Mouse (Mus musculus): ENCODE measurements around the gene Arhgef25. TPM values are rescaled to one million over a fixed set of nuclear protein-coding genes. Genes with fewer than 3 reads are reported as not detected.

Gene Arhgef25
- polyA plus RNA-seq, 1 experiment from 2014 or later = 30.1 TPM

DNA sequence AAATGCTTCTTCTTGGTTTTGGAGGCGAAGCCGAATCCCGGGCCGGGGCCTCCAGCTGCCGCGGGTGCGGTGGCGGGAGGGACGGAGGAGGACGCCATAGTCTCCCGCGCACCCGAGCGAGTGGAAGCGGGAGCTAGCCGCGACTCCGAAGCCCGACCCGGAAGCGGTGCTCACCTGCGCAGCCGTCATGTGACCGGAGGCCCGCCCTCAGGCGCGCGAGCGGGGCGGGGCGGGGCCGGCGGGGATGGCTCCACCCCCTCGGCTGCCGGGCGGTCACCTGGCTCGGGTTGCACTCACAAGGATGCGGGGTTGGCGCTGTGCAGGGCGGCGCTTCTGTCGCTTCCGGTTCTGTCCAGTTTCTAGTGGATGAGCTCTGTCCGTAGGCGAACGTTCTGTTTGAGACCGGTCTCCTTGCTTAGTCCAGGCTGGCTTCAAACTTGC lies 21.6 kb upstream of the Arhgef25 start, which contains the start of gene Pip4k2c:
Gene Pip4k2c, minus strand, starts transcription at position 172 of the 441 bp plus-strand sequence.
- Histone ChIP-seq H3K9ac (ENCODE audit: low read depth, low read length) (peak within 1 kb of the TSS; percentile 72), H3K4me1 (replicated peaks; ENCODE audit: control insufficient read depth, insufficient read depth, low read length) (0 out of 2 replicates have a peak, but pooled peaks cover 3% of the 10 kb centered on the region), H3K9me3 (ENCODE audit: control insufficient read depth, low read length) (no peaks in the 10 kb centered on the region), H3K36me3 (ENCODE audit: control insufficient read depth, insufficient read depth, low read length) (no peaks in the 10 kb centered on the region), H3K4me3 (ENCODE audit: low read depth, low read length) (peak within 1 kb of the TSS; percentile 87), H3K4me2 (replicated peaks; ENCODE audit: low read depth, low read length) (peak within 1 kb of the TSS; percentile 92), H3K27ac (ENCODE audit: low read depth, low read length) (peak within 1 kb of the TSS; percentile 30; the same call in 1 of the 2 replicates), H3K27me3 (ENCODE audit: control insufficient read depth, insufficient read depth, low read length) (no peaks in the 10 kb centered on the region)
- ATAC-seq (ENCODE audit: low FRiP score) (peak; percentile 96), DNase-seq (ENCODE audit: low spot score) (peak; percentile 88)
- under 1% methylated on average over 40 of the region's 47 CpGs for WGBS

DNA sequence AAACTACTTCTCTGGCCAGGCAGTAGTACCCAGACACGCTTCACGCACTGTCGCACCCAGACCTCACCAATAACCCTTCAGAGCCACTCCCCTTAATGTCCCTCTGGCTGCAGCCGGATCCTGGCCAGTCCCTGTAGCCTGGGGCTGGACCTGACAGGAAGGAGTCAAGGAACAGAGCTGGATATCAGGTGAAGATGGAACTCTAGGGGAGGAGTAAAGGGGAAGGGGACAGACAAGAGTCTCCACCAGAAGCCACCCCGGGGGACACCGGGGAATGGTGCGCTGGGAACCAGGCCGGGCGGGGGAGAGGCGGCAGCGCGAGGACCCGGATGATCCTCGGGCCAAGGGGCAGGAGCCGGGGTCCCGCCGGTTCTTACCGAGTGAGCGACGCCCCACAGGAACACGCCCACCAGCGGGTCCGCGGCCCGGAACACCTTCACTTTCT lies 21.1 kb upstream of the Arhgef25 start:
- H3K27ac ChIP-seq (ENCODE audit: low read depth, low read length) = peak overlapping the region; percentile 30; the same call in 1 of the 2 replicates
- H3K4me3 ChIP-seq (ENCODE audit: low read depth, low read length) = peak overlapping the region; percentile 87
- peak overlapping the region; percentile 72 for H3K9ac ChIP-seq (ENCODE audit: low read depth, low read length)
- ATAC-seq (ENCODE audit: low FRiP score) = peak; percentile 75
- DNase-seq (ENCODE audit: low spot score) = peak; percentile 66
- 0 out of 2 replicates have a peak, but pooled peaks cover 3% of the 10 kb centered on the region for H3K4me1 ChIP-seq (replicated peaks; ENCODE audit: control insufficient read depth, insufficient read depth, low read length)
- H3K27me3 ChIP-seq (ENCODE audit: control insufficient read depth, insufficient read depth, low read length) = no peaks in the 10 kb centered on the region
- peak overlapping the region; percentile 92 for H3K4me2 ChIP-seq (replicated peaks; ENCODE audit: low read depth, low read length)
- H3K36me3 ChIP-seq (ENCODE audit: control insufficient read depth, insufficient read depth, low read length) = no peaks in the 10 kb centered on the region
- WGBS = under 1% methylated on average over 20 of the region's 25 CpGs
- no peaks in the 10 kb centered on the region for H3K9me3 ChIP-seq (ENCODE audit: control insufficient read depth, low read length)

GRCm38 (mm10) chr10:127209928-127210570 lies 20.2 kb upstream of the Arhgef25 start:
- WGBS = 89% methylated on average over 13 of the region's 13 CpGs
- DNase-seq (ENCODE audit: low spot score) = no peak
- Histone ChIP-seq H3K36me3 (ENCODE audit: control insufficient read depth, insufficient read depth, low read length) (0 out of 2 replicates have a peak, but pooled peaks cover 4% of the 10 kb centered on the region), H3K4me2 (replicated peaks; ENCODE audit: low read depth, low read length) (no peak overlapping the region), H3K27me3 (ENCODE audit: control insufficient read depth, insufficient read depth, low read length) (no peaks in the 10 kb centered on the region), H3K9me3 (ENCODE audit: control insufficient read depth, low read length) (no peaks in the 10 kb centered on the region), H3K4me3 (ENCODE audit: low read depth, low read length) (no peak overlapping the region), H3K9ac (ENCODE audit: low read depth, low read length) (no peak overlapping the region), H3K4me1 (replicated peaks; ENCODE audit: control insufficient read depth, insufficient read depth, low read length) (0 out of 2 replicates have a peak, but pooled peaks cover 3% of the 10 kb centered on the region), H3K27ac (ENCODE audit: low read depth, low read length) (no peak overlapping the region)
- no peak for ATAC-seq (ENCODE audit: low FRiP score)

- 89% methylated on average over 4 of the region's 4 CpGs for WGBS
- no peak overlapping the region for H3K9ac ChIP-seq (ENCODE audit: low read depth, low read length)
These were observed 19.0 kb upstream of the Arhgef25 start for GRCm38 (mm10) chr10:127208921-127209320.

GRCm38 (mm10) chr10:127205373-127205772 lies 15.5 kb upstream of the Arhgef25 start:
- Histone ChIP-seq H3K4me2 (replicated peaks; ENCODE audit: low read depth, low read length) (no peak overlapping the region), H3K4me3 (ENCODE audit: low read depth, low read length) (no peak overlapping the region), H3K9ac (ENCODE audit: low read depth, low read length) (no peak overlapping the region), H3K9me3 (ENCODE audit: control insufficient read depth, low read length) (no peaks in the 10 kb centered on the region), H3K27me3 (ENCODE audit: control insufficient read depth, insufficient read depth, low read length) (no peaks in the 10 kb centered on the region), H3K36me3 (ENCODE audit: control insufficient read depth, insufficient read depth, low read length) (0 out of 2 replicates have a peak, but pooled peaks cover 4% of the 10 kb centered on the region), H3K4me1 (replicated peaks; ENCODE audit: control insufficient read depth, insufficient read depth, low read length) (no peaks in the 10 kb centered on the region), H3K27ac (ENCODE audit: low read depth, low read length) (no peak overlapping the region)
- ATAC-seq (ENCODE audit: low FRiP score) (no peak), DNase-seq (ENCODE audit: low spot score) (no peak)
- WGBS = 89% methylated on average over 10 of the region's 10 CpGs

More at GRCm38 (mm10) chr10:127208921-127209320, 19.0 kb upstream of the Arhgef25 start:
- Histone ChIP-seq H3K4me1 (replicated peaks; ENCODE audit: control insufficient read depth, insufficient read depth, low read length) (0 out of 2 replicates have a peak, but pooled peaks cover 3% of the 10 kb centered on the region), H3K4me2 (replicated peaks; ENCODE audit: low read depth, low read length) (no peak overlapping the region), H3K4me3 (ENCODE audit: low read depth, low read length) (no peak overlapping the region), H3K36me3 (ENCODE audit: control insufficient read depth, insufficient read depth, low read length) (0 out of 2 replicates have a peak, but pooled peaks cover 4% of the 10 kb centered on the region), H3K27me3 (ENCODE audit: control insufficient read depth, insufficient read depth, low read length) (no peaks in the 10 kb centered on the region), H3K27ac (ENCODE audit: low read depth, low read length) (no peak overlapping the region), H3K9me3 (ENCODE audit: control insufficient read depth, low read length) (no peaks in the 10 kb centered on the region)
- ATAC-seq (ENCODE audit: low FRiP score) (no peak), DNase-seq (ENCODE audit: low spot score) (no peak)

DNA sequence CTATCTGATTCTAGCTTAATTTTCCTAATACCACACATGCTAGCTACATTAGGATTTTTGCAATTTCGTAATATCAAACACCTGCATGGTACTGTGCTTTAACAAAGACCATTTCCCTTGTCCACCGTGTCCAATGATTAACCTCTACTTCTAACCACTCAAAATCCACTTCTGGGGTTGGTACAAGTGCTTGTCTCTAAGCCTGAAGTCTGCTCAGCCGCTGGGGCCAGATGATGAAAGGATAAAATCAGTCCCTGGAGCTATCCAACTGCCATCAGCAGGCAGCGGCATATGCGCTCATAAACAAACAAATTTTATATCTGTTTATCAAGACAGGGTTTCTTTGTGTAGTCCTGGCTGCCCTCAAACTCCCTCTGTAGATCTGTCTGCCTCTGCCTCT lies 14.7 kb upstream of the Arhgef25 start:
- 94% methylated on average over 5 of the region's 5 CpGs for WGBS
- no peak overlapping the region for H3K4me2 ChIP-seq (replicated peaks; ENCODE audit: low read depth, low read length)

GRCm38 (mm10) chr10:127203106-127203505 lies 13.2 kb upstream of the Arhgef25 start:
- no peak for ATAC-seq (ENCODE audit: low FRiP score)
- H3K4me3 ChIP-seq (ENCODE audit: low read depth, low read length) = no peak overlapping the region
- DNase-seq (ENCODE audit: low spot score) = no peak

More for the DNA sequence above, 14.7 kb upstream of the Arhgef25 start:
- DNase-seq (ENCODE audit: low spot score) (no peak), ATAC-seq (ENCODE audit: low FRiP score) (no peak)
- Histone ChIP-seq H3K4me1 (replicated peaks; ENCODE audit: control insufficient read depth, insufficient read depth, low read length) (no peaks in the 10 kb centered on the region), H3K36me3 (ENCODE audit: control insufficient read depth, insufficient read depth, low read length) (0 out of 2 replicates have a peak, but pooled peaks cover 4% of the 10 kb centered on the region), H3K4me3 (ENCODE audit: low read depth, low read length) (no peak overlapping the region), H3K9me3 (ENCODE audit: control insufficient read depth, low read length) (no peaks in the 10 kb centered on the region), H3K27me3 (ENCODE audit: control insufficient read depth, insufficient read depth, low read length) (no peaks in the 10 kb centered on the region), H3K9ac (ENCODE audit: low read depth, low read length) (no peak overlapping the region), H3K27ac (ENCODE audit: low read depth, low read length) (no peak overlapping the region)

DNA sequence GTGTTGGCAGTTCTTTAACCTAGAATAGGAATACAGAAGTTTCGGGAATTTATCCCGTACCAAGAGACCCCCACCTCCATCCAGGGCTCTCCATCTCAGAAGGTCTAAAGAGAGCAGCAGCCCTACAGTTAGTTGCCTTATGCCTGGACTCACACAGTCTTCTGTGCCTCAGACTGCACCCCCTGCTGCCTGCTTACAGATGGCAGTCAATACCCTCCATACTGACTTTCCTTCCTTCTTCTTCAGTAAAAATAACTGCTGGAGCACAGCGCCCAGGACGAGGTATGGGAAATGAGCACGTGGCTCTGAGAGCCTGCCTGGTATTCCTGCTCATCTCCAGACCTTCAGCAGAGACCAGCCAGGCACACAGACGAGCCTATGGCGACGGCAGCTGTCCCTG lies 10.4 kb upstream of the Arhgef25 start:
- H3K9ac ChIP-seq (ENCODE audit: low read depth, low read length) = no peak overlapping the region
- no peaks in the 10 kb centered on the region for H3K9me3 ChIP-seq (ENCODE audit: control insufficient read depth, low read length)
- H3K27me3 ChIP-seq (ENCODE audit: control insufficient read depth, insufficient read depth, low read length) = no peaks in the 10 kb centered on the region
- DNase-seq (ENCODE audit: low spot score) (no peak), ATAC-seq (ENCODE audit: low FRiP score) (no peak)
- H3K27ac ChIP-seq (ENCODE audit: low read depth, low read length) = no peak overlapping the region
- WGBS = 85% methylated on average over 8 of the region's 8 CpGs
- H3K36me3 ChIP-seq (ENCODE audit: control insufficient read depth, insufficient read depth, low read length) = no peaks in the 10 kb centered on the region
- H3K4me1 ChIP-seq (replicated peaks; ENCODE audit: control insufficient read depth, insufficient read depth, low read length) = 0 out of 2 replicates have a peak, but pooled peaks cover 3% of the 10 kb centered on the region
- no peak overlapping the region for H3K4me3 ChIP-seq (ENCODE audit: low read depth, low read length)
- H3K4me2 ChIP-seq (replicated peaks; ENCODE audit: low read depth, low read length) = no peak overlapping the region

More at GRCm38 (mm10) chr10:127203106-127203505, 13.2 kb upstream of the Arhgef25 start:
- WGBS = 97% methylated on average over 3 of the region's 3 CpGs
- Histone ChIP-seq H3K36me3 (ENCODE audit: control insufficient read depth, insufficient read depth, low read length) (0 out of 2 replicates have a peak, but pooled peaks cover 4% of the 10 kb centered on the region), H3K9me3 (ENCODE audit: control insufficient read depth, low read length) (no peaks in the 10 kb centered on the region), H3K9ac (ENCODE audit: low read depth, low read length) (no peak overlapping the region), H3K27me3 (ENCODE audit: control insufficient read depth, insufficient read depth, low read length) (no peaks in the 10 kb centered on the region), H3K4me2 (replicated peaks; ENCODE audit: low read depth, low read length) (no peak overlapping the region), H3K4me1 (replicated peaks; ENCODE audit: control insufficient read depth, insufficient read depth, low read length) (no peaks in the 10 kb centered on the region), H3K27ac (ENCODE audit: low read depth, low read length) (no peak overlapping the region)
